Mouse (Mus musculus) MEL (cell line): Measurements from ENCODE around the gene Mfsd4a. TPM values are rescaled to one million over a fixed set of nuclear protein-coding genes. Genes with fewer than 3 reads are reported as not detected.

Source experiments
- DNase-seq: peaks from one replicate; pipeline ENCODE4 v3.0.0; 2011; ENCODE audit warnings: low read depth, low spot score
- H3K27ac ChIP-seq: 2 replicates; pipeline ENCODE4 v1.5.1; 2012; ENCODE audit warnings: low read depth, mild to moderate bottlenecking, control low read depth, low read length, moderate library complexity; ENCODE audit not compliant: control insufficient read depth
- H3K27me3 ChIP-seq, 2 experiments: fragments of 150-350 bp in 1 of 2; sonication (generic) in 1 of 2; 2 replicates each; pipeline ENCODE4 v1.6.1; 2012; ENCODE audit warnings: low read length in 2 of 2, mild to moderate bottlenecking in 2 of 2, improper control_type of control experiment in 1 of 2, moderate library complexity in 1 of 2; ENCODE audit not compliant: insufficient read depth in 2 of 2, control insufficient read depth in 1 of 2
- H3K36me3 ChIP-seq, 2 experiments: 2 replicates each; pipeline ENCODE4 v1.6.1; 2012 to 2014; ENCODE audit warnings: low read length in 2 of 2, improper control_type of control experiment in 1 of 2, inconsistent platforms in 1 of 2, mild to moderate bottlenecking in 1 of 2; ENCODE audit not compliant: insufficient read depth in 2 of 2, control insufficient read depth in 1 of 2
- H3K4me1 ChIP-seq, 2 experiments: fragments of 150-350 bp in 1 of 2; sonication (generic) in 1 of 2; 2 replicates each; pipeline ENCODE4 v1.6.1; 2012; ENCODE audit warnings: low read length in 2 of 2, improper control_type of control experiment in 1 of 2, mild to moderate bottlenecking in 1 of 2; ENCODE audit not compliant: insufficient read depth in 2 of 2, control insufficient read depth in 1 of 2
- H3K4me3 ChIP-seq, 2 experiments: fragments of 150-350 bp in 1 of 2; sonication (generic) in 1 of 2; 2 replicates each; pipeline ENCODE4 v1.5.1; 2012; ENCODE audit warnings: low read depth in 2 of 2, low read length in 2 of 2, mild to moderate bottlenecking in 2 of 2, moderate library complexity in 2 of 2, control low read depth in 1 of 2, improper control_type of control experiment in 1 of 2; ENCODE audit not compliant: control insufficient read depth in 1 of 2, insufficient read depth in 1 of 2
- H3K79me2 ChIP-seq: 2 replicates; pipeline ENCODE4 v1.6.1; 2012; ENCODE audit warnings: mild to moderate bottlenecking, low read length, moderate library complexity; ENCODE audit not compliant: control insufficient read depth, poor library complexity, insufficient read depth
- H3K9ac ChIP-seq: 2 replicates; pipeline ENCODE4 v1.6.1; 2012; ENCODE audit warnings: low read depth, mild to moderate bottlenecking, control low read depth, low read length, moderate library complexity; ENCODE audit not compliant: control insufficient read depth, poor library complexity, severe bottlenecking
- H3K9me3 ChIP-seq: fragments of 150-350 bp; sonication (generic); replicated peaks from 2 replicates; pipeline ENCODE4 v1.6.1; 2012; ENCODE audit warnings: mild to moderate bottlenecking, low read length, improper control_type of control experiment, moderate library complexity; ENCODE audit not compliant: insufficient read depth
- CHD1 ChIP-seq: IDR thresholded peaks from 2 replicates; pipeline ENCODE4 v1.6.1; 2012; ENCODE audit warnings: low read depth, mild to moderate bottlenecking, inconsistent platforms, low read length, improper control_type of control experiment
- EP300 ChIP-seq, 2 experiments: IDR thresholded peaks; 2 replicates each; pipeline ENCODE4 v1.6.1; 2011; ENCODE audit warnings: improper control_type of control experiment in 2 of 2, low read length in 2 of 2, low read depth in 1 of 2, mild to moderate bottlenecking in 1 of 2
- ETS1 ChIP-seq: IDR thresholded peaks from 2 replicates; pipeline ENCODE4 v1.6.1; 2012; ENCODE audit warnings: low read depth, mild to moderate bottlenecking, inconsistent platforms, low read length, improper control_type of control experiment, moderate library complexity
- GATA1 ChIP-seq: IDR thresholded peaks from 2 replicates; pipeline ENCODE4 v1.6.1; 2011; ENCODE audit warnings: low read depth, low read length, improper control_type of control experiment
- KAT2A ChIP-seq: conservative IDR thresholded peaks from 2 replicates; pipeline ENCODE4 v1.6.1; 2012; ENCODE audit warnings: low read depth, low read length, improper control_type of control experiment, inconsistent platforms
- MAFK ChIP-seq: IDR thresholded peaks from 2 replicates; pipeline ENCODE4 v1.6.1; 2011; ENCODE audit warnings: low read depth, mild to moderate bottlenecking, low read length, improper control_type of control experiment, borderline replicate concordance
- MAX ChIP-seq: IDR thresholded peaks from 2 replicates; pipeline ENCODE4 v1.6.1; 2011; ENCODE audit warnings: low read length, improper control_type of control experiment
- MYC ChIP-seq: IDR thresholded peaks from 2 replicates; pipeline ENCODE4 v1.6.1; 2011; ENCODE audit warnings: low read depth, mild to moderate bottlenecking, low read length, improper control_type of control experiment, moderate library complexity
- NRF1 ChIP-seq: IDR thresholded peaks from 2 replicates; pipeline ENCODE4 v1.6.1; 2014; ENCODE audit warnings: low read depth, mild to moderate bottlenecking, inconsistent platforms, low read length, improper control_type of control experiment, moderate library complexity; ENCODE audit not compliant: poor library complexity, insufficient read depth, severe bottlenecking
- POLR2A ChIP-seq, 2 experiments: IDR thresholded peaks; 2 replicates each; pipeline ENCODE4 v1.6.1; 2011 to 2012; ENCODE audit warnings: low read length in 2 of 2, mild to moderate bottlenecking in 2 of 2, control low read depth in 1 of 2, improper control_type of control experiment in 1 of 2, low read depth in 1 of 2, moderate library complexity in 1 of 2; ENCODE audit not compliant: control insufficient read depth in 1 of 2, insufficient read depth in 1 of 2, poor library complexity in 1 of 2
- RAD21 ChIP-seq: IDR thresholded peaks from 2 replicates; pipeline ENCODE4 v1.6.1; 2011; ENCODE audit warnings: mild to moderate bottlenecking, low read depth, low read length, improper control_type of control experiment
- RCOR1 ChIP-seq: IDR thresholded peaks from 2 replicates; pipeline ENCODE4 v1.6.1; 2012; ENCODE audit warnings: low read depth, mild to moderate bottlenecking, inconsistent platforms, low read length, improper control_type of control experiment
- TAL1 ChIP-seq: IDR thresholded peaks from 2 replicates; pipeline ENCODE4 v1.6.1; 2012; ENCODE audit warnings: mild to moderate bottlenecking, inconsistent platforms, low read length, moderate library complexity, mixed read lengths
- TCF12 ChIP-seq: IDR thresholded peaks from 2 replicates; pipeline ENCODE4 v1.6.1; 2014; ENCODE audit warnings: low read depth, mild to moderate bottlenecking, inconsistent platforms, low read length, improper control_type of control experiment, moderate library complexity
- ZKSCAN1 ChIP-seq: IDR thresholded peaks from 2 replicates; pipeline ENCODE4 v1.6.1; 2012; ENCODE audit warnings: low read depth, mild to moderate bottlenecking, inconsistent platforms, low read length, improper control_type of control experiment, moderate library complexity
- polyA plus RNA-seq, 2 experiments: library from polyadenylated mRNA; stranded (reverse) in 1 of 2; unstranded in 1 of 2; fragments of >175 nt in 1 of 2; fragments of >200 nt in 1 of 2; gene quantifications; 2 replicates each; pipeline versions ENCODE4 v1.2.1 to v1.2.4; 2012; ENCODE audit warnings: low replicate concordance in 2 of 2, low read depth in 1 of 2; ENCODE audit not compliant: insufficient read length in 2 of 2, insufficient read depth in 1 of 2, missing spikeins in 1 of 2
- total RNA-seq: library from RNA; depleted of rRNA; stranded (reverse); fragments of 300-350 nt; gene quantifications from 2 replicates; pipeline ENCODE4 v1.2.3, GENCODE M21; 2012

Gene Mfsd4a
- total and polyA plus RNA-seq, 3 experiments, result 3.6 to 15.5 TPM; not detected in 1

GRCm38 (mm10) chr1:132065475-132066172 is 2.2 kb downstream of the Mfsd4a start:
- Histone ChIP-seq H3K79me2 (no peaks in the 10 kb centered on the region), H3K36me3 (peaks cover 0 to 8% of the 10 kb centered on the region in 2 experiments; a peak in 2 of 4 replicates), H3K27me3 (peaks cover 9 to 11% of the 10 kb centered on the region in 2 experiments), H3K9ac (no peak overlapping the region), H3K9me3 (no peaks in the 10 kb centered on the region), H3K4me1 (peaks cover 2 to 20% of the 10 kb centered on the region in 2 experiments; a peak in 3 of 4 replicates), H3K27ac (no peak overlapping the region), H3K4me3 (no peak overlapping the region)
- TF ChIP-seq EP300 (IDR thresholded peaks at IDR 0.05; ENCODE audit: low read depth in 1 of 2, low read length in 2 of 2), result peak; percentile 52 to 57
- no peak for TF ChIP-seq NRF1
- TF ChIP-seq GATA1, result peak; percentile 64; the same call in 1 of the 2 replicates
- 0 out of 2 replicates have a peak, but pooled peaks have one; percentile 21 for TF ChIP-seq TAL1
- TF ChIP-seq RCOR1, result peak; percentile 70; the same call in 1 of the 2 replicates
- no peak for TF ChIP-seq MYC
- TF ChIP-seq ETS1, result peak; percentile 47; the same call in 1 of the 2 replicates
- peak; percentile 49 for TF ChIP-seq TCF12
- peak; percentile 66 for DNase-seq

- TF ChIP-seq MAFK (no peak), RAD21 (no peak), MAX (no peak), POLR2A (IDR thresholded peaks at IDR 0.05; ENCODE audit: control insufficient read depth in 1 of 2, insufficient read depth in 1 of 2, low read depth in 1 of 2, low read length in 2 of 2, poor library complexity in 1 of 2) (no peak), KAT2A (no peak), ZKSCAN1 (no peak), CHD1 (no peak)
- TF ChIP-seq, all 39 proteins: peak for 0
- H3K36me3 ChIP-seq, result peaks cover 0 to 10% of the 10 kb centered on the region in 2 experiments; a peak in 2 of 4 replicates
- no peak overlapping the region for H3K9ac ChIP-seq
- no peaks in the 10 kb centered on the region for H3K9me3 ChIP-seq
- H3K27ac ChIP-seq, result no peak overlapping the region
- peaks cover 2 to 26% of the 10 kb centered on the region in 2 experiments for H3K4me1 ChIP-seq
- no peak for DNase-seq
- H3K27me3 ChIP-seq, result peaks cover 9 to 11% of the 10 kb centered on the region in 2 experiments
- H3K4me3 ChIP-seq, result no peak overlapping the region
- H3K79me2 ChIP-seq, result no peaks in the 10 kb centered on the region
Measured at GRCm38 (mm10) chr1:132065001-132065400, 2.9 kb downstream of the Mfsd4a start.
